Mouse (Mus musculus) c-Kit-positive CD71-positive TER-119-negative erythroid progenitor cells, embryonic 14.5 days (primary cell): ENCODE measurements around the gene Qtrt2.

Source experiments
- DNase-seq: peaks from one replicate; pipeline ENCODE4 v3.0.0-alpha.2; 2013; ENCODE audit warnings: low read depth

Gene Qtrt2

GRCm38 (mm10) chr16:43926341-43926859, at the start of gene Qtrt2:
Qtrt2 (minus strand) TSS chr16:43926809.
- no peak for DNase-seq

GRCm38 (mm10) chr16:43973606-43974220, 47.1 kb upstream of the Qtrt2 start:
- no peak for DNase-seq

DNA sequence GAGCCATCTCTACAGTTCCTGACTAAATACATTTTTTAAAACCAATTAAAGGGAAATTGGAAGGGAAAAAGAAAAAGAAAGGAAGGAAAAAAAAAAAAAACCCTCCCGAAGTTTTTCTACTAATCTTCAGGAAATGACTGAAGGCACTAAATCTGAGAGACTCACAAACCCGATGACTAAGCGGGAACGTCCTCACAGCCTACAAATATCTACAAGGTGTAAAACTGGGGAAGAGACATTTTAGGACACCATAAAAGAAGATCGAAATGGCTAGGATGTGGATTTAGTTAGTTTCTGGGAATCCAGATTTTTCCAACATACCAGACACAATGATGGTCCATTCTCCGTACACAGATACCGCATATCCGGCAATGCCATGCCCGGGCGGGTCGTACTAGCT, 46.5 kb upstream of the Qtrt2 start:
- DNase-seq: no peak

DNA sequence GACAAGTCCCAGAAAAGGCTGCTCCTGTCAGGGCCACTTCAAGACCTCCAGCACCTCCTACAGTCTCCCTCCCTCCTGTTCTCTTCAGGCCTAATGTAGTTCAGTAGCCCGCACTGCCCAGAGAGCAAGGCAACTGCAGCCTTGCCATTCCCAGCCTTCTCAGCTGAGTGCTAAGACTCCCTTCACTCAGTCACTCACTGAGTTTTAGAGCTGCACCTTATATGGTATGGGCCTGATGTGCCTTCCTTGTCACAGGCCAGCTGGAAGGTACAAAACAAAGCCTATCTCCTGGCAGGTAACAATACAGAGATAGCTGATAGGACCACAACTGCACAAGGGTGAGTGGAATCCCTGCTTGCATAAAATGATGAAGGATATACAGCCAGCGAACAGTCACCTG, 45.8 kb upstream of the Qtrt2 start:
- DNase-seq: no peak

DNA sequence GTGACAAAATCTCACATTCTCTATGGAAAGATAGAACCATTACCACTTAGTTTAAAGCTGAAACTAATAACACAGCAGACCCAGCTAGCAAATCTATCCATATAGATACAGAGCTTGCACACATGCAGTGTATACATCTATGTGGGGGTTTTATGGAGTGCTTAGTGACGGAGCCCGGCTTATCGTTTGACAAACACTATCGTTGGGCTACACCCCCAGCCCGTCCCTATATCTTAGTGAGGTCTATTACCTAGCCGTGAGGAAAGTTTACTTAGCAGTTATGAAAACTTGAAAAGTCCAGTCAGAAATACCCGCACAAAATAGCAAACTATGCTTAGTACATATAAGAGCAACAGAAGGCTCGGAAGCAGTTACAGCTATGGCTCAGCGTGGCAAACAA, 45.1 kb upstream of the Qtrt2 start:
- DNase-seq: no peak

DNA sequence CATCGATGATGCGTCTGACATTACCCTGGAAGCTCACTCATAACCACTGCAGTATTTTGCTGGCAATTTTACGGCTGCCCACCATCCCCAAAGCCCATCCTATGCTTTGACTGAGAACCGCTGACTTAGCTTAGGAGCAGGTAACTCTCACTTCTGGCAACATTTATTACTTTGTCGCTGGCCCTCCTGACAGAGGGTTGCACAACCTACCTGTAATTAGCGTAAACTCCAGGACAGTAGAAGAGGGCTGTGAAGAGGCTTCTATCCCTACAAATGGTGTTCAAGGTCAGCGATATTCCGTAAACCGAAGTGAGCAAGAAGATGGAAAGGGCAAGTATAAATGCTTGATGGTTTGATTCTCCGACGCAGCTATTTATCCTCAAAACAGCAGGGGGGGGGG, 44.6 kb upstream of the Qtrt2 start:
- no peak for DNase-seq

DNA sequence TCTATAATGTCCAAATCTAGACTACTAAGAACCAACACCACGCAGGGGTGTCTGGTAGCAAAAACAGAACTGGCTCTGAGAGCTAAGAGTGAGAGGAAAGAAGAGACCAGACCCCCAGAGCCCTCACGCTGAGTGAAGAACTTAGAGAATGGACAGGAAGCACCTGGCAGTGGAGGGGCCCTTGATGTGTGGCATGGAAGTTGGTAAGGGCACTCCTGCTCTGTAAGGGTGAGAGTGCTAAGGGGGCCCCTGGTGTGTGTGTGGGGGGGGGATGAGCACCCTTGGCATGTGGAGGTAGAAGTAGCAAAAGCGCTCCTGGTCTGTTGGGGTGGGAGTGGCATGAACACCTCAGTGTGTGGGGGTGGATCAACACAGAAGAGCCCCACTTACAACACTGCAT, 43.8 kb upstream of the Qtrt2 start:
- DNase-seq: no peak

DNA sequence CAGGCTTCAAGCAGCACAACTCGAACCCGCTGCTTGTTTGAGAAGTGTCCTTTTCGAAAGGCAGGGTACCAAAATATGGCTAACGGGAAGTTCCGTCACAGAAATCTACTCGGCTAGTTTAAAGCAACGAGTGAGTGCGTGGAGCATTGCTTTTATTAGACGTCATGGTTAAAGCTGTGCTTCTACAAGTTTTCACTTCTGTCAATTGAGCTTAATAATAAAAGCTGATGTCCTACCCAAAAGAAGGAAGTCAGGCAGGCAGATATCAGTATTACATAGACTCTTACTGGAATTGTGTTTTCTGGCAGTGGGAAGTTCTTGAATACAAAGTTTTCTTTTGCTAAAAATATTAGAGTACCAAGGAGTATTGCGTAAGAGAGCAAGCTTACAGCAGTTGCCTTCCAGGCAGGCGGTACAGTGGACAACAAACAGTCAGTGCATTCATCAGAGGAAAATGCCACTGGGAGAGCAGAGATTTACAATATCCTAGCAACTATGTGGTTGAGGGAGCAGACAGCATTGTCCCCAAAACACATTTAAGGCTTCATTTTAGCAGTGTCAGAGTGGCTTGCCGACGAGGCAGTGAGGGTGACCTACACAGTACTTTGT, 39.3 kb upstream of the Qtrt2 start:
- no peak for DNase-seq

- no peak for DNase-seq
These were observed 37.2 kb upstream of the Qtrt2 start for GRCm38 (mm10) chr16:43963780-43964179.

GRCm38 (mm10) chr16:43963291-43963690, 36.7 kb upstream of the Qtrt2 start:
- no peak for DNase-seq

DNA sequence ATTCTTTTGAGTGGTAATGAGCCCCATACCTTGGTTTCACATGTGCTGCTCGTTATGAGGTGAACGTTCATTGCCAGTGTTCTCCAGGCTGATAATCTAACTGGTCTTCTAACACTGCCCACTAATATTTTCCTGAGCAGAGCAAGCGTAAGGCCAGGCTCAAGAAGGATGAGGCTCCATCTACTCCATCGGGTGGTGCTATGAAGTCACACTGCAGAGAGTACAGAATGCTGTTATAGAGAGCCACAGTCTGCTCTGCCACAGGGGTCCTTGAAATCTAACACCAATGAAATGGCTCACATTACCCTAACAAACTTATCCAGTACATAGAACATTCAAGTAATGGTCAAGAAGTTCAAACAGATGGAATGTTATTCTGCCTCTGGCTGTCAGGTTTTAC, 31.4 kb upstream of the Qtrt2 start:
- no peak for DNase-seq

- DNase-seq: no peak
These were observed 28.3 kb upstream of the Qtrt2 start for GRCm38 (mm10) chr16:43954913-43955312.

GRCm38 (mm10) chr16:43951591-43951990, 25.0 kb upstream of the Qtrt2 start:
- no peak for DNase-seq

- DNase-seq: no peak
These were observed 19.3 kb upstream of the Qtrt2 start for GRCm38 (mm10) chr16:43945869-43946268.

DNA sequence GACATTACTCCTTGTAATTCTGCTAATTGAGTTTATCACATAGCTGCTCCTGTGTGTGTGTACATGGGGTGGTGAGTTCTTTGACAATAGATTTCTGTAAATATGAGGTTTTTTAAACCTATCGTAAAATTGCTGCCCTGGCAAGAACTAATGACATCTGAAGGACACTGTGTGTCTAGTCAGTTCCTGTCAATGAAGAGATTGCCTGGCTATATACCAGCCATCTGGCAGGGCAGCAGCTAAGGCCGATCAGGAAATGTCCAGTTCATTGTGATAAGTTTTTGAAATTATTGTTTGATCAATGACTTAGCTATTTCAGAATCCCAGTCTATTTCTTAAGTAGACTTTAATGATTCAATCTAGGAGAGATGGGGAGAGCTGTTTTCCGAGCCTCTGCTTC, 18.7 kb upstream of the Qtrt2 start:
- no peak for DNase-seq

GRCm38 (mm10) chr16:43940846-43941245, 14.2 kb upstream of the Qtrt2 start:
- DNase-seq: no peak

DNA sequence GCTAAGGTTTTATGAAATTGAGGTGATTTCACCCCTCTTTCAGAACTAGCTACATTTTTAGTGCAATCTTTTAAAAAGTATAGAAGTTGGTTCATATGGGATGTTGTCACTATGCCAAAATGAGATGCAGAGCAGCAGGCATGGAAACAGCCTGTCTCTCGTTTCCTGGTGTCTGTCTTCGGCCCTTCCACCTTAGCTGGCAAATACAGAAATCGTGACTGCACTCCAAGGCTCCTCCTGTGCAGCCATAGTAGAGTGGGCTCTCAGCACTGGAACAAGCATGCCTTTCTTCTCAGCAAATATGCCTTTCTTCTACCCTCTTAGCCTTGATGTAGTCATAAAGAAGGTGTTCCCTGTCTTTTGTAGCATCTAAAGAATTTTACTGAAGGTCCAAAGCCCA, 9.3 kb upstream of the Qtrt2 start:
- DNase-seq: no peak

DNA sequence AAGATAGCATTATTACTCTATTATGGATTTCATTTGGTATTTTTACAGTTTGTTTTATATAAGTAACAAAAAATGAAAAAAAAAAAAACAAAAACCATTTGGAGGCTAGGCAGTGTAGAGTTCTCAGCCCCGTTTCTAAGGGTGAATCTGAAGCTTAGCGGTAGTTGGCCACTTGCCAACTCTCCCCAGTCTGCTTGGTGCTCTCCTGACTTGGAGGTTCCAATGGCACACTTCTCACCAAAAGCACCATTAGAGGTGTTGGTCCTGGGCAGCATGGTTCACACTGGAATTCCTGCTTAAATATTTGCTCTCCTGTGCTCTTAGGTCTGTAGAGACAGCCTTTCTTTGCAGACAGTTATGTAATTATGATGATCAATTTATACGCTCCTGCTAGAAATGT, 8.8 kb upstream of the Qtrt2 start:
- DNase-seq: no peak

- no peak for DNase-seq
These were observed 8.2 kb upstream of the Qtrt2 start for GRCm38 (mm10) chr16:43934856-43935255.

GRCm38 (mm10) chr16:43933041-43933440, 6.4 kb upstream of the Qtrt2 start:
- DNase-seq: no peak

DNA sequence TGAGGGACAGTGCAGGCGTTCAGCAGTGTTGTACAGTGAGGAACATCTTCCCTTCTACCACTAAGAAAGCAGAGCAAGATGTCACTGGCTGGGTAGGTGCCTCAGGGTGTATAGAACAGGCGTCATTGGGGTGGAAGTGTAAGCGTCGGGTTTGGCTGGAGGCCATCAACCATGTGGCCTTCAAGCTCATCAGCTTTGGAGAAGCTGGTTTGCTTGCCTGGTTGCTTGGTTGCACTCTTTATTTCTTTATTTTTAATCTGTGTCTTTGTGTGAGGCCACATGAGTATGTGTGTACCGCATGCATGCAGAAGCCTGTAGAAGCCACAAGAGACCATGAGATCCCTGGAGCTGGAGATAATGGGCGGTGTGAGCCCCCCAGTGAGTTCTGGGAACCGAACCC, 5.7 kb upstream of the Qtrt2 start:
- DNase-seq: no peak

DNA sequence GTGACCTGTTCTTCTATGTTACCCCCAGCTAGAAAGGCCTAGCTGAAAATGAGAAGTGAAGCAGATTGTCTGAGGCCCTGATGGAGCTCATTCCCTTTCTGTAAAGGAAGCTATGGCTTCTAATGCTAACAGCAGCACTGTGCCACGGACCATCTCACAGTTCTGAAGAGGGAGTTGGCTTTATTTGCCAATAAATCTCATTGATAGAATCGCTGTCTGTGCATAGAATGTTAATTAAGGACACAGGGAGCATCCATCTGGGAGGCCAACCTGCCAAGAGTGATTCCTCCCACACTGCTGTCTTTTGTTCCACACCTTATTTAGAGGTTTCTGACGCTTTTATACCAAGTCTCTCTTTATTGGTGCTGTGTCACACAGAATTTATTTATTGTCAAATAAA, 4.9 kb upstream of the Qtrt2 start:
- DNase-seq: no peak

DNA sequence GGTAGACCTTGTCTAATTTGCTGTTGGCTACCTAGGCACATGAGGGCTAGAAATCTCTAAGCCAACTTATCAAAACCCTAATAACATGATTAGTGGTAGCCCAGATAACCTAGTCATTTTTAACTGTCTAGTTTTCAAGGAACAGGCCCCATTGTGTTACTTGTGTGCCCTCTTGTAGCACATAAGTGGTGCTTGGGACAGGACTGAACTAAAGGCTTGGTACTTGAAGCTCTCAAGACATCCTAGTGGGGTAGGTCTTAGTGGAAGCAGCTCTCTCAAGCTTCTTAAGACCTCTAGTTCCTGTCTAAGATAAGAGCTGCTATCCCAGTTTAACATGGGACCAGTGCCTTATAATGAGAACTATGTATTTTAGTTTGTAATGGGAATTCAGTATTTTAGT, 4.0 kb upstream of the Qtrt2 start:
- DNase-seq: no peak

GRCm38 (mm10) chr16:43925846-43926245, 763 bp downstream of the Qtrt2 start:
- no peak for DNase-seq
